Mouse (Mus musculus) CH12.LX (cell line): Measurements from ENCODE around the gene Rtl4.

Experiments
- CHD1 ChIP-seq: IDR thresholded peaks from 2 replicates; pipeline ENCODE4 v1.6.1; 2012; ENCODE audit warnings: low read depth, low read length, improper control_type of control experiment, inconsistent platforms
- CTCF ChIP-seq, 2 experiments: IDR thresholded peaks in 1 of 2; conservative IDR thresholded peaks in 1 of 2; 2 replicates each; pipeline ENCODE4 v1.5.1; 2011 to 2012; ENCODE audit warnings: low read depth in 2 of 2, low read length in 2 of 2, improper control_type of control experiment in 1 of 2, inconsistent platforms in 1 of 2, mild to moderate bottlenecking in 1 of 2, moderate library complexity in 1 of 2

GRCm38 (mm10) chrX:144747528-144748049, 58.9 kb downstream of the Rtl4 start:
- TF ChIP-seq CTCF (conservative IDR thresholded peaks at IDR 0.05 in 1 of 2, IDR thresholded peaks at IDR 0.05 in 1 of 2; ENCODE audit: low read depth in 2 of 2, low read length in 2 of 2) (no peak), CHD1 (no peak)
